Mouse (Mus musculus) kidney, adult 2 months (tissue): ENCODE data around the gene Cic.
"Not testable (repeated sequence)": the region's sequence is repeated elsewhere in the genome, so short reads cannot be mapped to it uniquely, and the experiment has no call there.

Experiments
- CTCF ChIP-seq: fragments of 200-500 bp; conservative IDR thresholded peaks from 2 replicates; pipeline ENCODE4 v1.5.1; 2011; ENCODE audit warnings: low read depth, mild to moderate bottlenecking, control low read depth, low read length, moderate library complexity, mixed read lengths; ENCODE audit not compliant: insufficient read depth, insufficient read length
- POLR2A ChIP-seq: fragments of 200-500 bp; IDR thresholded peaks from one replicate; pipeline ENCODE4 v1.6.1; 2011; ENCODE audit warnings: low read depth, low read length, control low read depth

GRCm38 (mm10) chr7:25265743-25266142 is 1.8 kb upstream of the Cic start:
- not testable (repeated sequence) for TF ChIP-seq CTCF, POLR2A
